Mouse (Mus musculus): ENCODE results near the gene Psmd14.

Psmd14 gene

DNA sequence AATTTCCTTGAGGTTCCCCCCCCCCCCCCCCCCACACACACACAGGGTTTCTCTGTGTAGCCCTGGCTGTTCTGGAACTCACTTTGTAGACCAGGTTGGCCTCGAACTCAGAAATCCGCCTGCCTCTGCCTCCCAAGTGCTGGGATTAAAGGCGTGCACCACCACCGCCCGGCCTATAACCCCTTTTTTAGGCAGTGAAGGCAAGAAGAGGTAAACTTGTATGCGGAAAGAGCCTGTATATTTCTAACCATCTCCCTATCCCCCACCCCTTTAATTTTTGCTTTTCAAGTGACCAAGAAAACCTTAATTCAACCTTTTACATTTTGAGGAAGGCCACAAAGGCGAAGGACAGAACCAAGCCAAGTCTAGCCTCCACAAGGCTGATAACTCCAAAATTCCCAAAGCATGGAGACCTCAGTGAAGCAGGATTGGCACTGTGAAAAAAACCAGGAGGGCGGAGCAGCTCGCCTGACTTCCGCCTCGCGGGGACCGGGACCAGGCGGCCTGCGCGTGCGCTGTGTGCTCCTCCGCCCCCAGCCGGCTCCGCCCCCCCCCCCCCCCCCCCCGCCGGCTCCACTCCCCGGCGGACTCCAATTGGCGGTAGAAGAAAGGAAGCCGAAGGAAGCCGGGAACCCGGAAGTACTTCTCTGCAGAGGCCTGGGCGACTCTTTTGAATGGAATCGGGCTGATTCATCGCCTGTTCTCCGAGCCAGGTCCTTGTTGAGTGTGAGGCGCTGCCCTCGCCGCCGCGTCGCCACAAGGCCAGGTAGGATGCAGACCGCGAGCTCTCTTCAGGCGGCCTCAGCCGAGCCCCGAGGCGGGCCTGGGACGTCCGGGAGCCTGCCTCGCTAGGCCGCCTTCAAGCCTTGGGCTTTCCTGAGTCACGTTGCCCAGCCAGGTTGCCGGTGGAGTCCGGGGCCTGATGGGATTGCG is at the start of gene Psmd14:
Gene Psmd14, plus strand, starts transcription at position 587 of the 933 bp plus-strand sequence.
- peak; percentile 94 for DNase-seq

DNA sequence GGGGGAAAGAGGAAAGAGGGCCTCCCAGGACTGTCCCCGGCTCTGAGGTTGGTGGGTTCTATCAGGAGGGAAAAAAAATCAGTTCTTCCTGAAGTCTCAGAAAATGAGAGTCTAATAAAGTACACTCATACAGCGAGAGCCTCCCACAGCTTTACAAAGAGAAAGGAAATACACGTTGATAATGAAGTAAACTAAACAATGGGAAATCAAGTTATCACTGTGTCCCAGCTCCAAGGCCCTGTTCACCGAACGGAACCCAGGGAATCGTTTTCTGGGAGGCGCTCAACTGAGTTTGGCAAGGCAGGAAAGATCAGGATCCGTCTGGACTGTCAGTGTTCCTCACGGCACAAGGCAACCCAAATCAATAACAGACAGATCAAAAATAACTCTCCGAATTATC is 48.7 kb upstream of the Psmd14 start:
- no peak for DNase-seq

DNA sequence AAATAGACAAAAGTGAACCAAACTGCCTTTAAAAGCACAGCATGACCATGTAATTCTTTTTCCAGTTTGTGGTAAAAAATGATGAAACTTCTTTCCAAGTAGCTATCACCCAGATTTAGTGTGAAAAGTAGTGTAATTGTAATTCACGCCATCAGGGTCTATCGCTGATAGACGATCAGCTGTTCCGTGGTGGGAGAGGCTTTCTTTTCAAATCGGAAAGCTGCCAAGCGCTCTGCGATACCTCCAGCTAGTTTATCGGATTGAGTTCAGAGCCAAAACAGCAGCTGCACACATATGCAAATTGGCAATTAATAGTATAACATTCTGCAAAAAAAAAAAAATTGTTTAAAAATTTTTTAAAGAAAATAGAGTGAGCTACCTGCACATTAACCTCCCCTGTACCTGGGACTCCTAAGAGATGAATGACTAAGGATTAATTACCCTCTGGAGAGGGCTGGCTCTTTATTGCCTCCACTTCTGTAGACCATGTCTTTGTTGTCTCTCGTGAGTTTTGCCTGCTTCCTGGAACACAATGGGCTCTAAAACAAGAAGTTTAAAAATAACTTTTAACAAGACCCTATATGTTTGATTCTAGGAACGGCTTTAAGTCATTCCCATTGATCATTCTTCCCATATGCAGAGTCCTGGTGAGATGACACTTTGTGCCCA is 47.8 kb upstream of the Psmd14 start:
- DNase-seq: no peak

DNA sequence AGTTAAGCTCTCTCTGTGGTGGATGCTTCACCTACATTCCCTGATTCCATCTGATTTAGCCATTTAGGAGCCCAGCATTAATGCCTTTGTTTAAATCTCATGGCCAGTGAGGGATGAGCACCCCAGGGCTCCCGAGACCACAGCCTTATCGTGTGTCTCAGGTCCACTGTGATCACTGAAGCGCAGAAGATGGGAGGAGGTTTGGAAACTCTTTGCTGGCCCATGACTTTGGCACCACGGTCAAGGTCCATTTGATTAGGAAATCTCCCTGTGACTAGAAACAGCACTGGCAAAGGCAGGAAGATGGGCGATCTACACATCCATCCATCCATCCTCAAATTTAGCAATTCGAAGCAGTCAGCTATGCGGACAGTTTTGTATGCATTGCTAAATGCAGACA is 44.1 kb upstream of the Psmd14 start:
- DNase-seq: no peak

DNA sequence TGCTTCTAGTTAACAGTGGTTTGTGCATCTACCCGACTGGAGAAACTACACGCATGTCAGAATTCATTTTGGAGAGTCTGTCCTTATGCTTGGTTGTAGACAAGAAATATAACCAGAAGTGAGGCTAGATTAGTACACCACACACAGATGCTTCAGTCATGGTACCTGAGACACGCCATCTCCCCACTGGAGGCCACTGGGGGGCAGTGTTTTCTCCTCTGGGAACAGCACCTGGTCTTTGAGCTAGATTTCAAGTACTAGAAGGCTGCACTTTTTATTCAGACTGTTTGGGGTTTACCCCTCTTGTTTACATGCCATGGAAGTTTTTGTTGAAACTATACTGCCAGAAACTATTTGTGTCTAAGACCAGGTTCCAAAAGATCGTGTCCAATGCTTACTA is 43.2 kb upstream of the Psmd14 start:
- peak; percentile 56 for DNase-seq

DNA sequence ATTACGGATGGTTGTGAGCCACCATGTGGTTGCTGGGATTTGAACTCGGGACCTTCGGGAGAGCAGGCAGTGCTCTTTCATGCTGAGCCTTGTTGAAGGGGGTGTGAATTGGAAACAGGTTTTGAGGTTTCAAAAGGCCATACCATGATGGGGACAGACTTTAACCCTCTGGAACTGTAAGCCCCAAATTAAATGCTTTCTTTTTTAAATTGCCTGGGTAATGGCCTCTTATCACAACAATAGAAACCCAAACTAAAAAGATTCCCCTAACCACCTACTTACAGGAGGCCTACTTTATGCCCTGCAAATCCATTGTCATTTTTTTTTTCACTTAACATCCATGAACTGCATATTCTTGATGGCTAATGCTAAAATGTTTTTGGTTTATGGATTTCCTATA is 36.9 kb upstream of the Psmd14 start:
- DNase-seq: no peak

DNA sequence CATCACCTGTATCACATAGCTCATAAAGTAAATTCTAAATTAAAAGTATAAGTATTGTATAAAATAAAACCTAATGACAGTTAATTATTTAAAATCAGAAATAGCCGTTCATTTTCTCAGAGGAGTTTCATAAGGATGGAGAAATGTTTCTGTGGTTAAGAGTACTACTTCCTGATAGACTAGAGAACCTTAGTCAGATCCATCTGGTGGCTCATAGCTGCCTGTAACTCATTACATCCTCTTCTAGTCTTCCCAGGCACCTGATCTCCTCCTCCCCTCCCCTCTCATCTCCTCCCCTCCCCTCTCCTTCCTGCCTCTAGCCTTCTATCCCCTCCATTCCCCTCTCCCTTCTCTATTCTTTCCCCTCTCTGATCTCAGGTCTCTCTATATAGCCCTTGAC is 29.9 kb upstream of the Psmd14 start:
- no peak for DNase-seq

DNA sequence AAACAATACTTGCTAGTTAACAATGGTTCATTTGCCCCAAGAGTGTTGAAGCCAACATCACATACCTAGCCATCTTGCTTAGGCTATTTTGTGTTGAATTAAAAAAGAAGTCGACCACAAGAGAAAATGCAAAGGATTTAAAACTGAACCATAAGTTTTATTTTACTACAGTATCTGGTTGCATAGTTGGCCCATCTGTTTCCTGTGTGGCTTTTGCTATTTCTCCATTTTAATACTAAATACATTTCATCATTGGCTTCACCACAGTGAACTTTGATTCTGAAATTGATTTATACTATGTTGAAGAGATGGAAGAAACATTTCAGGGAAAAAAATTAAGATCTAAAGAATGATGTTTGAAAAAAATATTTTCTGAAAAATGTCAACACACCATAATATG is 25.0 kb upstream of the Psmd14 start:
- no peak for DNase-seq

DNA sequence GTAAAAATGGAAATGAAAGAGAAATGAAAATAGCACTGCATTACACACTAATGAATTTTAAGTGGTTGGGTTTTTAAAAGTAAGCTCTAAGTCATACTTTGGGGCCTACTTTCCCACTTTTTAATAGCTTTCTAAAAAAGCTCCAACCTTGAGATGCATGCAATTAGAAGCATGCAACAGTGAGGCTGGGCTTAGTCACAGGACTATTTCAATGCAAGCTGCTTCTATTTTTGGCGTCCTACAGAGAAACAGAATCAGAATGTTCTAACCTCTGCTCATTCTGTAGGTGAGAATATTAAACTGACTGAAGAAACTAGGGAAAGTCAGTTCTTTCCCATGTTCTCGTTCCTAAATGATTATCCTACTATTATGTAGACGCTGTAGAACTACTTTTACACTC is 22.4 kb upstream of the Psmd14 start:
- DNase-seq: no peak

DNA sequence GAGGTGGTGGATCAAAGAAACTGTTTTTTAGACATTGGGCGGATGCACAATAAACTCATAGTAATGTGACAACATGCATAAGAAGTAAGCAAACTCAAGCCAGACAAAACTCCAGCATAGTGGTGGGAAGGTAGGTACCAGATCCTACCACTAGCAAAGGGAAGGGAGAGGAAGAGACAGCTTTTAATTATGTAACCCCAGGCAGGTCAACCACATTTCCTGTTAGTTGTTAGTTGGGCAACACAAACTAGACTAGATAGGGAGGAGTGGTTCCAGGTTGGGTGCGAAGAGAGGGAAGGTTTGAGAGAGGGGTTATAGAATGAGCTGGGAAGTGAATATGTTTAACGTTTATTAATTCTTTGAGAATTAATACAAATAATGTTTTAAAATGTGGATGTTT is 1.9 kb upstream of the Psmd14 start:
- DNase-seq: no peak

DNA sequence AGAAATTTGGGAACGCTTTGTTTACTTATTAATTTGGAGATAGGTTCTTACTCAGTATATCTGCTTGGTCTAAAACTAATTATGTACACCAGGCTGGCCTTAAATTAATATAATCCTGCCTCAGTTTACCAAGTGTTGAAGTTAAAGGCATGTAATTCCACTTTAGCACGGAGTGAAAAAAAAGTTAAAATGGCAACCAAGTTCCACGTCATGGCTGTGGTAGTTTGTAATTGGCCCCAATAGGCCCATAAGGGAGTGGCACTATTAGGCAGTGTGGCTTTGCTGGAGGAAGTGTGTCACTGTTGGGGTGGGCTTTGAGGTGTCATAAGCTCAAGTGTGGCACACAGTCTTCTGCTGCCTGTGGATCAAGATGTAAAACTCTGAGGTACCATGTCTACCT is 1.0 kb downstream of the Psmd14 start:
- peak; percentile 49 for DNase-seq

DNA sequence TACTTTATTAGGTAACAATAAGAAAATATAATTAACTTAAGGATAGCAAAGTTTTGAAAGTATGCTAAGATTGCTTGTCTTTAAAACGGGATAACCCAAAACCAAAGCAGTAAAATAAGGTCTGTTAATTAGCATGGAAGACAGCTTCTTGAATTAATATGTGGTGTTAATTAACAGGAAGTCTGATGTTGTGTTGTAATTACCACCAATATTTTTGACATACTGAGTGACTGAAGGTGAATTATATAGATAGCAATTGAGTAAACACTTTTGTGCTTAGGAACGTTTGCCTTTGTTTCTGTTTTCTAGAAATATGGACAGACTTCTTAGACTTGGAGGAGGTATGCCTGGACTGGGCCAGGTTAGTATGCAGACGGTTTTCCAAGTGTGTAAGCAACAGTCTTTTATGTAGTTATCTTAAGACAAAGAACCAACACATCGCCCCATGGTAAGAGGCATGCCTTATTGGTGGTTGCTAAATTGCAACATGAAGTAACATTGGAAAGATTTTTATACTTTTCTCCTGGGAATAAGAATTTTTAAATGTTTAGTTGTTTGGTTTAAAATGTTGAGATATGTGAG is 11.0 kb downstream of the Psmd14 start:
- DNase-seq: no peak

DNA sequence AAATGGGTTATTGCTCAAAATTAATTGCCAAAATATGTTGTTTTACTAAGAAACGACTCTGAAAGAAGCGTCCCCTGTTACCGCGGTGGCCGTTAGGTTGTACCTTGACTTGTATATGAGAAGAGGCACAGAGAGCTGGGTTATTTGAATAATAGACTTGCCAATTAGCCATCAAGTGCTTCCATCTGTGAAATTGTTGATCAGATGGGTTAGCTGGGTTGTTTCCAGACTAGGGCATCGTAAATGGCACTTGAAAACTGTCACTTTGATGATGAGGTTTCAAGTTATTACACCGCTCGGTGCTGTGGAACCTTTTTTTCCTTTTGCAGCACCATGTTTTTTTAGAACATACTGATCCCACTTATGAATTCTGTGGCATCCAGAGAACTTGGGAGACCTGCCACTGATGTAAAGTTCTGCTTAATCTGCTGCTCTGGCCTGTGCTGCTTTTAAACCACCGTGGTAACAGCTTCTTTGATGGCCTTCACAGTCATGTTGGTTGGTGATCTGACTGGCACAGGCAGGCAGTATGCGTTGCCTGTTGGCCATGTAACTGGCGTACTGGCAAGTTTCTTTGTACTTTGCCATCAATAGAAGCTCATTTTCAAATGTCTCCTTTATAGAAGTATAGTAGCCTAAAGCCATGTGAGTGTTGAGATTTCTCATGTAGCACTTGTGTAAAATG is 21.4 kb downstream of the Psmd14 start:
- no peak for DNase-seq

DNA sequence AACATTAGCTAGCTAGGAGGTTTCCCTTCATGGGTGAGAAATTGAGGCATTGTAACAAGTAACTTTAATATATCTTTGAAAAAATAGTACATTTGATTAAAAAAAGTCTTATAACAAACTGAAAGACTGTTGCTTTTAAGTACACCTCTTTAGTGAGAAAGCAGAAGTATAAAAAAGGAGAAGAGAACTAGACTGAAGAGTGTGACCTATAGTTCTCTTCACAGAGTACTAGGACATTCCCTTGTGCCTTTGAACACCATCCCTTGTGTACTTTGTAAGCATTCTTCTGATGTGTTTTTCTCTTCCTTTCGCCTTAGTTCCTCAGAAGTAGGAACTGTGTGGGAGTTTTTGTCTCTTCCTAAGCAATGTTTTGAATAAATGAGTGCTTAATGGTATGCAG is 22.7 kb downstream of the Psmd14 start:
- DNase-seq: no peak

DNA sequence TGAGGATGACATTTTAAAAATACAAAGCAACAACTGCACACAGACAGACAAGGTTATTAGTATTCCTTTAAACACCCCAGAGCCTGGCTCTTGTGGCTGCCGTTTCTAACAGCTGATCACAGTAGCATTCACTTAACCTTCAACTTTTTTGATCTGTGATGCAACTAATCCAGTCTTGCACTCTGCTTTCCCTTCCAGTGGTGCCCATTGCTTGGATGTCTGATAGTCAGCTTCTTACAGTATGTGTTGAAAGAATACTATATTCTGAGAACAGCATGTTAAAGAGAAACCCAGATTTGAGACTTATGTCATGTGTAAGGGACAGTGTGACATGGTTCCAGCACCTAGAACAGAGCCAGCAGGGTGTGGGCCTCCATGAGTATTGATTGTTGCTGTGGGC is 34.6 kb downstream of the Psmd14 start:
- DNase-seq: no peak

DNA sequence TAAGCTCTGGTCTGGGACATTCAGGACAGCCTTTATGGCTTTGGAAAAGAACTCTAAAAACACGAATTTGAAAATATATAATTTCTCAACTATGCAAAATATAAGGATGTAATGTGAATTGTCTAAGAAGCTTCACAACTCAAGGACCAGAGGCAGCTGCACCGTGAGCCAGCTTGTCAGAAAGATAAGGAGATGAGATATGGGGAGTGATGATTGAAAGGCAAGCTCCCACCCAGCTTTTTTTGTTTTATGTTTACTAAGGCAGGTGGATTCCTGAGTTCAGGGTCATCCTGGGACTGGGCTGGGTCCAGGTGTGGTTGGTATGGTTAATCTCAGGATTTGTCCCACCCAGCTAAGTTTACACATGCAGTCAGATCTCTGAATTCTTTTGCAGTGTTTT is 35.1 kb downstream of the Psmd14 start:
- DNase-seq: no peak

DNA sequence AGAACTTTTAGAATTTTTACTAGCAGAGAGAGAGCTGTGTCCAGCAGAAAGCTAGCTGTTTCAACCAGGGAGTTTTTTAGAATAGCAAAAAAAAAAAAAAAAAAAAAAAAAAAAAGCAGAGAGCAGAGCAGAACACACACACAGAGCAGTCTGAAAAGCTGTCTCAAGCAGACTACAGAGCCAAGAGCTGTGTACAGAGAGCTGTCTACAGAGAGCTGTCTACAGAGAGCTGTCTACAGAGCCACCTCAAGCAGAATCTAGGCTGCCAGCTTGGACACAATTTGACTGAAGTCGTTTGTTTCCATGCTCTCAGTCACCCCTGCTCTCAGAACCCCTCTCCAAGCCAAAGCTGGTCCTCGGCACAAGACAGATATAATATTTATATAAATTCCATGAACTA is 35.9 kb downstream of the Psmd14 start:
- no peak for DNase-seq

DNA sequence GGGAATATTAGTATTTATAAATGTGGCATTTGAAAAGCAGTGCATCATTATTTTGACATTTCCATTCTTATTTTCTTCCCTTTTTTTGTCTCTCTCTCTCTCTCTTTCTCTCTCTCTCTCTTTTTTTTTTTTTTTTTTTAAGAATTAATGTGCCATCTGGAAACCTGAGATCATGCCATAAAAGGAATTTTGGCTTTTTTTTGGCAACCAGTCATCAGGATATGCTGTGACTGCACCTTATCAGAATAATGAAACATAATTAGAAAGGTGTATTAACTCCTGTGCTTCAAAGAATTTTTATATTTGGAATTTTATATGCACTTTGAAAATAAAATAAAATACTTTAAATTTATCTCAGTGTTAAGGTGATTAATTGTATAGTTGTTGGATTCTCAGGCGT is 39.2 kb downstream of the Psmd14 start:
- no peak for DNase-seq

DNA sequence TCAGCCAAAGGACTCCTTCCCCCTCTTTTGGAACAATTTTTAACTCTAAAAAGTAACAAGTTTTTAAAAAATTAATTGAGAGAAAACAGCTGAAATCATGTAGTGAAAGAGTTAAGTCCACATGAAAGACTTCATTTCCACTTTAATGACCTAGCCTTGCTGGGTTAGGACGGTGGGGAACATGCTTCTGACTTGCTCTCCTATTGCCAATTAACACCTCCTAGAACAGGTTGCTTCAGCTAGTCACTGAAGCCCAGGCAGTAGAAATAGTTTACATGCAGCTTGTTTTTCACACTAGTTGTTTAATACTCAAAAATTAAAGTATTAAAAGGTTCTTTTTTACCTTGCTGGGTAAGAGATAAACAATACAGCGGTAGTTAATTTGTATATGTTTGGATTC is 39.8 kb downstream of the Psmd14 start:
- DNase-seq: no peak

DNA sequence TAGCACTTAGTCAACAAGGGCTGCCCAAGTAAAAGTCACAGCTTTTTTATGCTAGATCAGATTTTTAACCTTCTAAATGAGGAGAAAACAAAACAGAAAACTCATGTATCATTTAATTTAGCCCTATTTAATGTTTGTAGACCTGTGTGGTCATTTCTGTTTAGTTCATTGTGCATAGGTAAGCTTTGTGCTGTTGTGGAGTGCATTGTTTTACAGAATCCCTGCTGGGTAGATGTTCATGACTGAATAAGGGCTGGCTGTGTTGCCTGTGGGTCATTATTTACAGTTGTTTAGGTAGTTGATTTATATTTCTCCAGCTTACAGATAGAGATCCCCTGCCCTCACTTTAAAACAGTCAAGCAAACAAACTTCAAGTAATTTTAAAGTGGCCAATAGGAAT is 40.9 kb downstream of the Psmd14 start:
- no peak for DNase-seq

DNA sequence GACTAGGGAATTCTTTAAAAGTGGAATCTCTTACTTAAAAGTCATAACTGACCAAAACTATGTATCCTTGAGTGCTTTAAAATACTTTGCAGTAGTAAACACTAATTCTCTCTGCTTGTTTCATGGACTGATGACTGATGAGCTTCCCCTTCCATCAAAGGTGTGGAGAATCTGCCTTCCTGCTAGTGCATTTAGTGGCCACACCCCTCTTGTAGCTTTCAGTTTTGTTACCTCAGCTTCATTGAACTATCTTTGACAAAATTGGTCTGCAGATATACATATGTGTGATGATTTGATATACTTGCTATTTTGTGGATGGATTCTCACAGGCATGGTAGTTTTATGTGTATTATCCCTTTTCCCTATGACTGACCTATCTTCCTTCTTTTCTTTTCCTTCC is 43.5 kb downstream of the Psmd14 start:
- DNase-seq: no peak

DNA sequence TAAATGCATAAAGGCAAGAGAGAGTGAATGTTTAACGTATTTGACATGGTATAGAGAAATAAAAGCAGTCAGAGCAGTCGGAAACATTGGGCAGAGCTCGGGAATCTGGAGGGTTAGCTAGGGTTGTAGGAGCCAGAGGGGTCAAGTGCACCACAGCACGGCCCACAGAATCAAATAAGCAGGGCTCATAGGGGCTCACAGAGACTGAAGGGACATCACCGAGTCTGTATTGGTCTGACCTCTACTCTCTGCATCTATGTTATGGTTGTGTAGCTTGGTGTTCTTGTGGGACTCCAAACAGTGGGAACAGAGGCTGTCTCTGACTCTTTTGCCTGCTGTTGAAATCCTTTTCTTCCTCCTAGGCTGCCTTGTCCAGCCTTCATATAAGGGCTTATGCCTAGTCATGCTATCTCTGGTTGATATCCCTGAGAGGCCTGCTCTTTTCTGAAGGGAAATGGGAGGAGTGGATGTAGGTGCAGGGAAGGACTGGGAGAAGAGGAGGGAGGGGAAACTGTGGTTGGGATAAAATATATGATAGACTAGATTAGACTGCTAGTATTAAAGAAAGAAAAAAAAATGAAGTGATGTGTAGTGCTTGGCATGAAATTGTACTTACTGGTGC is 47.9 kb downstream of the Psmd14 start:
- no peak for DNase-seq

DNA sequence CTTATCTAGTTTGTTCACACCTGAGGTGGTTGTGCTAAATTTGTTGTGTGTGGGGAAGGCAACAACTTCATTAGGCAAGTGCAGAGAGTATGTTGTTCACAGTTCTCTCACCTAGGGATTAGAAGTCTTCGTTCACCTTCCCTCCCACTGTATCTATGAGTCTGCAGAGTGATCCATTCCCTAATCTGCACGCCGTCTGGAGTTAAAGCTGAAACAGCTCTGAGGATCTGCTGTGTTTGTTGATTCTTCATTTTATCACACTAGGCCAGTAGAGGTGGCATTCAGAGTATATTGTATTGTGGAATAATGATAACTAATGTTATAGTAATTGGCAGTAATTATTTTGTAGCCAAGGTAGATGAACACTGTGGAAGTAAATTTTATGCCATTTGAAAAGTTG is 48.5 kb downstream of the Psmd14 start:
- DNase-seq: peak; percentile 28

All from liver (tissue).